Mouse (Mus musculus) forebrain, embryonic 11.5 days (tissue): ENCODE measurements at regions not wholly inside any gene's neighbourhood (a gene's known extent, or its start where the extent isn't known, plus 50 kb on each side); places are given as distances from the start of the nearest gene placed in this dataset.

Experiments used
- ATAC-seq: fragments of 200-750 bp; cut with Nextera tagmentation; replicated peaks from 2 replicates; pipeline ENCODE4 v1.8.0; 2017; ENCODE audit warnings: moderate TSS enrichment; ENCODE audit not compliant: low FRiP score
- DNase-seq: peaks from one replicate; pipeline ENCODE4 v3.0.0-alpha.2; 2017; ENCODE audit warnings: low spot score
- H3K27ac ChIP-seq: fragments of 300-500 bp; sonication (generic); 2 replicates; pipeline ENCODE4 v1.5.1; 2014; ENCODE audit warnings: low read depth, low read length
- H3K27me3 ChIP-seq: fragments of 300-500 bp; sonication (generic); 2 replicates; pipeline ENCODE4 v1.6.1; 2014; ENCODE audit warnings: mild to moderate bottlenecking, low read length, mixed read lengths; ENCODE audit not compliant: control insufficient read depth, insufficient read depth
- H3K36me3 ChIP-seq: fragments of 300-500 bp; sonication (generic); 2 replicates; pipeline ENCODE4 v1.6.1; 2014; ENCODE audit warnings: mild to moderate bottlenecking, low read length, moderate library complexity, mixed read lengths; ENCODE audit not compliant: control insufficient read depth, insufficient read depth
- H3K4me1 ChIP-seq: fragments of 300-500 bp; sonication (generic); replicated peaks from 2 replicates; pipeline ENCODE4 v1.6.1; 2014; ENCODE audit warnings: low read length, mixed read lengths; ENCODE audit not compliant: control insufficient read depth, insufficient read depth
- H3K4me2 ChIP-seq: fragments of 300-500 bp; sonication (generic); 2 replicates; pipeline ENCODE4 v1.6.1; 2014; ENCODE audit warnings: low read depth, mild to moderate bottlenecking, low read length, moderate library complexity, mixed read lengths; ENCODE audit not compliant: severe bottlenecking
- H3K4me3 ChIP-seq: fragments of 300-500 bp; sonication (generic); 2 replicates; pipeline ENCODE4 v1.5.1; 2014; ENCODE audit warnings: low read depth, low read length
- H3K9ac ChIP-seq: fragments of 300-500 bp; sonication (generic); 2 replicates; pipeline ENCODE4 v1.6.1; 2014; ENCODE audit warnings: low read length
- H3K9me3 ChIP-seq: fragments of 300-500 bp; sonication (generic); 2 replicates; pipeline ENCODE4 v1.6.1; 2016; ENCODE audit warnings: low read length, mixed read lengths; ENCODE audit not compliant: control insufficient read depth
- WGBS: fragments of 180-500 bp; shearing (Covaris S2); extraction: QIAGEN DNeasy Blood & Tissue Kit; methylation state at CpG from one replicate; pipeline ENCODE4 v1.1.7; 2014; 5-methylcytosine and 5-hydroxymethylcytosine counted together

DNA sequence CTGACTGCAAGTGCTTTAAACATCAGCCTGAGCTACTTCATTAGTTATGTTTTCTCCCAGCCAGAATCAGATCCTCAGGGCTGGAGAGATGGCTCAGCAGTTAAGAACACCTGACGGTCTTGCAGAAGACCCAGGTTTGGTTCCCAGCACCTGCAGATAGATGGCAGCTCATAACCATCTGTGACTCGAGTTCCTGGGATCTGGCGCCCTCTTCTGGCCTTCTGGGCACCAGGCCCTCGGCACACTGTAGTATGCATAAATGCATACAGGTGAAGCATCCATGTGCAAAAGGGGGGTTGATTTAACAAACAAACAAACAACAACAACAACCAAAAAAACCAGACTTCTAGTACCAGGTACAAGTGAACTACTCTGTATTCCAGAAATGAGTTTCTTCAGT, 297.7 kb upstream of the Tgfbr2 start:
- ATAC-seq, result no peak
- H3K36me3 ChIP-seq, result no peaks in the 10 kb centered on the region
- H3K9ac ChIP-seq, result no peak overlapping the region
- no peak overlapping the region for H3K27ac ChIP-seq
- no peaks in the 10 kb centered on the region for H3K27me3 ChIP-seq
- H3K4me3 ChIP-seq, result no peak overlapping the region
- WGBS, result 83% methylated on average over 4 of the region's 4 CpGs
- no peaks in the 10 kb centered on the region; the same call in 1 of the 2 replicates for H3K9me3 ChIP-seq
- no peak overlapping the region for H3K4me2 ChIP-seq
- no peak for DNase-seq
- H3K4me1 ChIP-seq, result no peaks in the 10 kb centered on the region

DNA sequence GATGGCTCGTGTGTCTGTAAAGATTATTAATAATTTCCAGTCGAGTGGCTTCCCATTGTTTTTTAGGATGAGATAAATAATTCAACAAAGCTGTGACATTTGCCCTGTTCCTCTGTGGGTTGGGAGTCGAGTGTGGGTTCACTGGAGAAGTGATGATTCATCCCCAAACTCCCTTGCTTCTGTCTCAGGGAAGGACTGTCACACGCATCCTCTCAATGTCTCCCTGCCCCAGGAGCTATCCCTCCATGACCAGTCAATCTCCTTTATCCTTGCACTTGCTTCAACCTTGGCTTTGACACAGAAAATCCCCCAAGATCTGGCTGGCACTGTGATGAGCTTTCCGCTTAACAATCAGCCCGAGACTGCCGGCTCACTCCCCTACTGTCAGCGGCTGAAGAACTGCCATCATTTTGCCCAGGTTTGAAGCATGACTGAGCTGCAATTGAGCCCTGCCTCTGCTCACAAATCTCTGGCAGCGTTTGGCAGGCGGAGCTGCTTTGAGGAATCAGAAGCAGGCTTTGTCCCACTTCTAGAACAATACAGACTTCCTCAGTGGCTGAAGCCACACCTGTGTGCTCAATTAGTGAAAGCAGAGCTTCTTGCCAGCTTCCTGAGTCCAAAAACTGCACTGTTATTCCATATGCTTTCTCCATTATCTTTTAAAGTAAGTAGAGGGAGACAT, 293.6 kb upstream of the Tgfbr2 start:
- no peak overlapping the region for H3K9ac ChIP-seq
- no peak overlapping the region for H3K4me2 ChIP-seq
- no peaks in the 10 kb centered on the region; the same call in 1 of the 2 replicates for H3K9me3 ChIP-seq
- no peaks in the 10 kb centered on the region for H3K27me3 ChIP-seq
- H3K27ac ChIP-seq, result no peak overlapping the region
- WGBS, result 51% methylated on average over 10 of the region's 10 CpGs
- no peak overlapping the region for H3K4me3 ChIP-seq
- DNase-seq (no peak), ATAC-seq (no peak)
- H3K36me3 ChIP-seq, result no peaks in the 10 kb centered on the region
- H3K4me1 ChIP-seq, result no peaks in the 10 kb centered on the region

DNA sequence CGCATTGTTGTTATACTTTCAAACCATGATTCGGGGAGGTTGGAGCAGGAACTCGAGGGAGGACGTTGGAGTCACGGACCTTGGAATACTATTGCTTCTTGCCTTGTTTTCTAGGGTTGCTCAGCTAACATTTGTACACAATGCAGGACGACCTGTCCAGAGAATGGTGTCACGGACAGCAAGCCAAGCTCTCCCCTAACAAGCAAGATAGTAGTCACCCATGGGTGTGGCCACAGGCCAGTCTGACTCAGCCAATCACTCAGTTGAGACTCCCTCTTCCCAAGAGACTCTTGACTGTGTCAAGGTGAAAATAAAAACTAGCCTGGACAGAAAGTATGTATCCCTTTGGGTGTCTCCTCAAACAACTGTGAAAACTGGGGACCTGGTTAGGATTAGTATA, 291.2 kb upstream of the Tgfbr2 start:
- Histone ChIP-seq H3K9ac (no peak overlapping the region), H3K36me3 (no peaks in the 10 kb centered on the region), H3K4me3 (no peak overlapping the region), H3K4me1 (no peaks in the 10 kb centered on the region), H3K4me2 (no peak overlapping the region), H3K27me3 (no peaks in the 10 kb centered on the region), H3K9me3 (no peaks in the 10 kb centered on the region), H3K27ac (no peak overlapping the region)
- 91% methylated on average over 7 of the region's 7 CpGs for WGBS
- DNase-seq (no peak), ATAC-seq (no peak)

DNA sequence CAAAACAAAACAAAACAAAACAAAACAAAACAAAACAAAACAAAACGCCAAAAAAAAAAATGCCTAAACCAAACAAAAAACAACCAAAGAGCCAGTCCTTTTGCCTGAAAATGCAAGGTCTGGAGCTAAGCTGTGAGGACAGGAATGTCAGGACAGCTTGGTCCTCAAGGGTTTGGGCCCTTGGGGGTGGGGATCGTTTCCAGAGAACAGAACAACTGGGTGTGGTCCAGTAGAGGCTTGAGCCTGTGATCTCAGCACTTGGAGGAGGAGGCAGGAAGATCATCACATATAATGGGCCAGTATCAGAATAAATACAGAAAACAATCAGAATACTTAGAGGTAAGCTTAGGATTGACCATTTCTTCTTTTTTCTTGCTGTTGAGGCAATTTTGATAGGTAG, 289.5 kb upstream of the Tgfbr2 start:
- Histone ChIP-seq H3K4me2 (no peak overlapping the region), H3K36me3 (no peaks in the 10 kb centered on the region), H3K27ac (no peak overlapping the region), H3K9me3 (no peaks in the 10 kb centered on the region), H3K9ac (no peak overlapping the region), H3K27me3 (no peaks in the 10 kb centered on the region), H3K4me3 (no peak overlapping the region), H3K4me1 (no peaks in the 10 kb centered on the region)
- no peak for ATAC-seq
- DNase-seq, result no peak
- 83% methylated on average over 2 of the region's 2 CpGs for WGBS

DNA sequence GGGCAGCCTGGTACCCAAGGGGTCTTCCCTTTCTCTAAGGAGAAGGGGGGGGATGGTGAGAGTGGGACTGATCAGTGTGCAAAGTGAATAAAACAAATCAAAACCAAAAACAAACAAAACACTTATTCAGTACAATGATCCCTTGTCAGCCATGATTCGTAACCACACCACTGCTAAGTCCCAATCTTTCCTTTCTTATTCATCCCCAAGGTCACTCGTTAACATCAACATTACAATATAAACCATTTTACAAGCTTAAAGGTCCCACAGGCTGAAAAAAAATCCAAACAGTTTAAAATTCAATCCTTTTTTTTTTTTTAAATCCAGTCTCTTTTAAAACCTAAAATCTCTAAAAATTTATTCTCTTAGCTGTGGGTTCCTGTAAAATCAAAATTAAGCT, 287.1 kb upstream of the Tgfbr2 start:
- Histone ChIP-seq H3K4me1 (no peaks in the 10 kb centered on the region), H3K9me3 (no peaks in the 10 kb centered on the region), H3K27me3 (no peaks in the 10 kb centered on the region), H3K9ac (no peak overlapping the region), H3K4me3 (no peak overlapping the region), H3K27ac (no peak overlapping the region), H3K36me3 (no peaks in the 10 kb centered on the region), H3K4me2 (no peak overlapping the region)
- WGBS, result 82% methylated on average over 2 of the region's 2 CpGs
- ATAC-seq (no peak), DNase-seq (no peak)

DNA sequence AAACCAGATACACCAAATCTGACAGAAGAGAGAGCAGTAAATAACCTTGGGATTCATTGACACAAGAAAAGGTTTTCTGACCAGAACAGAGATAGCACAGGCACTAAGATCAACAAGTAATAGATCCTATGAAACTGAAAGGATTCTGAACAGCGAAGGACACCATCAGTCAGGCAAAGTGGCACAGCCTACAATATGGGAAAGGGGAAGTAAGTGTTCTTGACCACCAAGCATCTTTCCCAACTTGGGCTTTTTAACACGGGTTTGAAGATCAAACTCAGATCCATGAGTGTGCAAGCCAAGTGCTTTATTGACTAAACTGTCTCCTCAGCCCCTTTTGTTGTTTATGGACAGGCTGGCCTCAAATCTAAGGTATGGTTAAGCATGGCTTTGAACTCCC, 284.9 kb upstream of the Tgfbr2 start:
- ATAC-seq (no peak), DNase-seq (no peak)
- Histone ChIP-seq H3K9me3 (no peaks in the 10 kb centered on the region), H3K36me3 (no peaks in the 10 kb centered on the region), H3K9ac (no peak overlapping the region), H3K4me3 (no peak overlapping the region), H3K27me3 (no peaks in the 10 kb centered on the region), H3K4me2 (no peak overlapping the region), H3K4me1 (no peaks in the 10 kb centered on the region), H3K27ac (no peak overlapping the region)
- WGBS, result 91% methylated on average over 2 of the region's 2 CpGs

DNA sequence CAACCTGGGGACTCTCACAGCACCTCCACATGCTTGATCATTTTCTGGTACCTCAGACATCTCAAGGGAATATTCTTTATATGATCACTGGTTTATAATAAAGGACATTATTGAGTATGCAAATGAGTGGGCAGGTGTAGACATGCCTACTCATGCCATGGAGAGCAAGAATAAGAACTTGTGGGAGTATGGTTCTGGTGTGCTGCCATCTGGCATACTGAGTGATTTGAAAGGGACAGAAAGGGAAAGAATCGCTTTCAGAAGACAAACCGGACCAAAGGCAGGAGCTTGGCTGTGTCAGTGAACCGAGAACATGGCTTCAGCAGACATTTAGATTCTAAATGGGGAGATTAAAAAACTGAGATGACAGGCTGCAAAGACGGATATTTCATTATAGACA, 276.9 kb upstream of the Tgfbr2 start:
- Histone ChIP-seq H3K4me1 (no peaks in the 10 kb centered on the region), H3K9me3 (no peaks in the 10 kb centered on the region), H3K4me2 (no peak overlapping the region), H3K9ac (no peak overlapping the region), H3K27me3 (no peaks in the 10 kb centered on the region), H3K4me3 (no peak overlapping the region), H3K36me3 (no peaks in the 10 kb centered on the region), H3K27ac (no peak overlapping the region)
- no peak for DNase-seq
- WGBS, result 86% methylated on average over 4 of the region's 4 CpGs
- ATAC-seq, result no peak

DNA sequence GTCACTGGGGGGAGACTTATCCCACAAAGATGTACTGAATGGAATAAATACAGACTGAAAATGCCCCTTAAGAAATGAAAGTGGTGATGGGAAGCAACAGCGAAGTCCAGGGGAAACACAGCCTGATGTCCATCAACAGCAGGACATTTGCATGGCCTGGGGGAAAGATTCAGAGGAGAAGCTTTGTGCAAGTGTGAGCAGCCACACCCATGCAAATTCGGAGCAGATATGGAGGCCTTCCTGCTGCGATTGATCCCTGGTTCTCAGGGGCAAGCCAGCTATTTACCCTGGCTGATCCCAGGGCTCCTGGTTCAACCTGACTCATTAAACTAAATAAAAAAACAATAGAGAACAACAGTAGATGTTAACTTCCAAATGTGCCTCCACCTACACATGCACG, 275.7 kb upstream of the Tgfbr2 start:
- no peak overlapping the region for H3K4me2 ChIP-seq
- no peak for DNase-seq
- WGBS, result 83% methylated on average over 4 of the region's 4 CpGs

DNA sequence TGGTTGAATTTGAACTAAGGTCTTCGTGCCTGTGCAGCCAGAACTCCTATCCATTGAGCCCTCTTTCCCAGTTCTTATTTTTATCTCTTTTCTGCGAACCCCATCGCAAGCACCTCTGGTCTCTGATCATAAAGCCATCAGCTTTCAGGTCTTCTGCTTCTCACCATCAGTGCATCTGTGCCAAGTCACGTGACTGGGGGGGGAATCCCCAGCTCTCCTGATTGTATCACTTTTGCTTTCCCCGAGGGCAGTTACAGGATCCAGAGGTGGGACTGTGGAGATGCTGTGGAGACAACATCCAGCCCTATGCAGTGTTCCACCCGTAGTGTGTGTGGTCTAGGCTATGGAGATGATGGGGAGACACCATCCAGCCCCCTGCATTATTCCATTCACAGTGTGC, 272.6 kb upstream of the Tgfbr2 start:
- Histone ChIP-seq H3K4me2 (no peak overlapping the region), H3K9me3 (no peaks in the 10 kb centered on the region), H3K27ac (no peak overlapping the region), H3K4me1 (no peaks in the 10 kb centered on the region), H3K9ac (no peak overlapping the region), H3K4me3 (no peak overlapping the region), H3K36me3 (no peaks in the 10 kb centered on the region), H3K27me3 (no peaks in the 10 kb centered on the region)
- ATAC-seq (no peak), DNase-seq (no peak)
- 90% methylated on average over 6 of the region's 6 CpGs for WGBS

More for the DNA sequence above, 275.7 kb upstream of the Tgfbr2 start:
- no peak overlapping the region for H3K9ac ChIP-seq
- no peaks in the 10 kb centered on the region for H3K9me3 ChIP-seq
- H3K27ac ChIP-seq, result no peak overlapping the region
- H3K36me3 ChIP-seq, result no peaks in the 10 kb centered on the region
- no peak overlapping the region for H3K4me3 ChIP-seq
- H3K27me3 ChIP-seq, result no peaks in the 10 kb centered on the region
- H3K4me1 ChIP-seq, result no peaks in the 10 kb centered on the region
- ATAC-seq, result no peak
